Mouse (Mus musculus): ENCODE results near the gene Mrpl21. TPM values are rescaled to one million over a fixed set of nuclear protein-coding genes. Genes with fewer than 3 reads are reported as not detected.

The Mrpl21 gene
- total RNA-seq, 2 experiments from 2014 or later = 55.5 to 67.3 TPM

DNA sequence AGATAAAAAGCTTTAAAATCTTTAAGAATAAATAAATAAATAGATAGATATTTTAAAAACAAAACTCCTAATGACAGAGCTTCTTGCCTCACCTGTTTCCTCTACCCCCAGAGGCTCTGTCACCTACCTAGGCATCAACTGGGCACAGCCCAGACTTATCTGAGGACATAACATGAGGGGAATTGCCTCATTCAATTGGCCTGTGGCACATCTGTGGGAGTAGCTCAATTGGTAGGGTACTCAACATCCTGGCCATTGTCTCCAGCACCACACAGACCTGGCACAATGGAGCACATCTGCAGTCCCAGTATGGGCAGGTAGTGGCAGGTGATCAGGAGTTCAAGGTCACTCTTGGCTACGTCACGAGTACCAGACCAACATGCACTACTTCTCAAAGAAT, 36.6 kb downstream of the Mrpl21 start:
- DNase-seq = no peak
- H3K27ac ChIP-seq = no peak overlapping the region
- intact Hi-C loops (cut with DNase I) = no loop called here
- TF ChIP-seq CTCF (IDR thresholded peaks at IDR 0.05) = no peak
- H3K4me3 ChIP-seq = no peak overlapping the region

DNA sequence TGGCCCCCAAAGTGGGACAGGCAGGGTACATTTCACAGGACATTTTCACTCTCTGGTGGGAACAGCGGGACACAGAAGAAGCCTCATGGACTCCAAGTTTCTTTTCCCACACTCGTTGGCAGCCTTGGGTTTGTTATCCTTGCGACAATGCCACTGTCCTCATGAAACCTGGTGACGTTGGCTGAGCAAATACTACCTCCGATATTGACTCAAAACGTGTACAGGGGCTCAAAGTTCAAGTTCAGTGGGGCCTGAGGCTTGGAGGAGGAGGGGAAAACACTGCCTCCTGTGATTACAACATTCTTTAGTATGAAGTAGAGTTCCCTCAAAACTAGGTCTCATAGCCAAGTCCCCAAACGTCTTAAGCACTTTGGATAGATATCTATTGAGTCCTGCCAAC, 37.4 kb downstream of the Mrpl21 start:
- no peak for TF ChIP-seq CTCF (IDR thresholded peaks at IDR 0.05)
- Histone ChIP-seq H3K27ac (no peak overlapping the region), H3K4me3 (no peak overlapping the region)
- DNase-seq = no peak
- intact Hi-C loops (cut with DNase I) = loop anchor here (5.0 kb wide), 1 partner anchor 37 kb away; no protein-coding TSS in a partner anchor

DNA sequence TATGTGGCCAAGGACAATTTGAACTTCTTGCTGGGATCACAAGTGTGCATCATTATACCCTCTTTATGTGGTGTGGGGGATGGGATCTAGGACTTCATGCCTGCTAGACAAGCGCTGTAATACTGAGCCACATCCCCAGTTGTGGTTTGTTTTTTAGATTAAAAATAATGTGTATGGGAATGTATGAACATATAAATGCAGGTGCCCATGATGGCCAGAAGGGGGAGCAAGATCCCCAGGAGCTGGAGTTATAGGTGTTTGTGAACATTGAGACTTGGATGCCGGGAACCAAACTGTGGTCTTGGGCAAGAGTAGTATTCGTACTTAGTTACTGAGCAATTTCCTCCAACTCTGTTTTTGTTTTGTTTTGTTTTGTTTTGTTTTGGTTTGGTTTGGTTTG, 38.1 kb downstream of the Mrpl21 start:
- Histone ChIP-seq H3K27ac (no peak overlapping the region), H3K4me3 (no peak overlapping the region)
- intact Hi-C loops (cut with DNase I) = loop anchor here (5.0 kb wide), 1 partner anchor 36 kb away; no protein-coding TSS in a partner anchor
- DNase-seq = no peak
- TF ChIP-seq CTCF (IDR thresholded peaks at IDR 0.05) = peak; percentile 74

DNA sequence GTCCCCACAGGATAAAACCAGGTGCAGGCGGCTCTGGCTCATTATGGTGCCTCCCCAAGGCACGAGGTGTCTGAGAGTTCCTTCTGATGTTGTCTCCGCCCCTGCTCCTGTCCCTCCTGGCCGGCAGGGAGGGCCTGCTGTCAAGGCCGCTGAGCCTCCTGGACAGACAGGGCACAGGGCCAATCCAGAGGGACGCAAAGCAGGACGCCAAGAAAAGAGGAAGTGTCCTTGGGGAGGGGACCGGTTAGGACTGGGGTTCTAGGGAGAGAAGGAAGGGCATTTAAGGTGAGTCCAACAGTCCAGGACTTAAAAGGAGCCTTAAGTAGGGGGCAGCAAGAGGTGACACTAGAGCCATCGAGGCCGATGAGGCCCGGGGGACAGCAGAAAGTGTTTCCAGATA, 38.9 kb downstream of the Mrpl21 start:
- peak; percentile 72 for DNase-seq
- H3K27ac ChIP-seq = peak overlapping the region; percentile 92
- intact Hi-C loops (cut with DNase I) = loop anchor here (2.0 to 5.0 kb wide), 2 partner anchors 36 to 39 kb away; partner anchors contain the start of genes Ighmbp2 and Mrpl21
- TF ChIP-seq CTCF (IDR thresholded peaks at IDR 0.05) = no peak
- peak overlapping the region; percentile 75 for H3K4me3 ChIP-seq

DNA sequence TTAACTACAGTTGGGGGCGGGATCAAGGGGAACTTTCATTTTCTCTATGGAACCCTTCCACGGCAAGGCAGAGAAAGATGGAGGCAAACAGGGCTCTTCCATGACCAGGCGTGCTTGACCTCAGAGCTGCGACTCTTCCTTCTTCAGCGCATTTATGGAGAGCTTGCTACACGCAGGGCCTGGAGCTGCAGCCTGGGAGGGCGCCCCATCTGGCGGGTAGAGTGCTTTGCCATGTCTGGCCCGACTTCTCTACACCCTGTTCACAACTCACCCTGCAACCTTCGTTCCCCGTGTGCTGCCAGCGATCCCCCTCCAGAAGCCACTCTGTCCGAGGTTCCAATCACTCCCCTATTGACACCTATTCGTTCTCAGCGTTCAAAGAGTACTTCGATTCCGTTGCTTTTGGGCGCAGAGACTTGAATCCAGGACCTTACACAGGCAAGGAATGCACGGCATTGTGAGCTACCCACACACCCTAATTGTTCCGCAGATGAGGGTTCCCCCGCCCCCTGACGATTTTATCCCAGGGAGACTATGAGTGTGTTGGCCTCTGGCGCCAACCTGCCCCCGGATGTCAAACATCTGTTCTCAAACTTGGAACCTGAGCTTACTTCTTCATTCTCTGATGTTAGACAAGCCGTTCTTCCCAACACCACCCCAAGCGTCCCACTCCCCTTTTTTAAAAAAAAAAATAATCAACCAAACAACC, 39.7 kb downstream of the Mrpl21 start, which contains the start of gene Cpt1a:
Gene Cpt1a, plus strand, starts transcription at position 74 of the 709 bp plus-strand sequence.
- H3K4me3 ChIP-seq = peak within 1 kb of the TSS; percentile 75
- TF ChIP-seq CTCF (IDR thresholded peaks at IDR 0.05) = peak; percentile 61
- peak; percentile 70 for DNase-seq
- intact Hi-C loops (cut with DNase I) = loop anchor here (2.0 to 5.0 kb wide), 2 partner anchors 35 to 40 kb away; partner anchors contain the start of genes Ighmbp2 and Mrpl21
- peak within 1 kb of the TSS; percentile 92 for H3K27ac ChIP-seq

DNA sequence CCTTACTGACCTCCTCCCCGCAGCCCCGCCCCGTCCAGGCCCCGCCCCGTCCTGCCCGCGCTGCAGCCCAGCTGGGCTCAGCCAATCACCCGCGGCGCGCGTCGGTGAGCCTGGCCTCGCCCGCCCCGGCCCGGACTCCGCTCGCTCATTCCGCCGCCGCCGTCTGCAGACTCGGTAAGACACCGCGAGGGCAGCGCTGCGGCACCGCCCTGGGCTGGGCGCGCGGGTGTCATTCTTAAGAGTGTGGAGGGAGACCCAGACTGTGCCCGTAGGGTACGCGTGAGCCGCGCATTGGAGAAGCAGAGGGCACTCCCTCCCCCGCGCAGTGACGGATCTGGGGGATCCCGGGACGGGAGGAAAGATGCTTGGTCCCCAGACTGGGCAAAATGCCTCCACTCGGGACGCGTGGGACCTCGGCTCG, 40.5 kb downstream of the Mrpl21 start:
- Histone ChIP-seq H3K27ac (peak overlapping the region; percentile 92), H3K4me3 (peak overlapping the region; percentile 75)
- peak; percentile 94 for DNase-seq
- no peak for TF ChIP-seq CTCF (IDR thresholded peaks at IDR 0.05)
- intact Hi-C loops (cut with DNase I) = loop anchor here (2.0 to 5.0 kb wide), 2 partner anchors 34 to 40 kb away; partner anchors contain the start of genes Ighmbp2 and Mrpl21

DNA sequence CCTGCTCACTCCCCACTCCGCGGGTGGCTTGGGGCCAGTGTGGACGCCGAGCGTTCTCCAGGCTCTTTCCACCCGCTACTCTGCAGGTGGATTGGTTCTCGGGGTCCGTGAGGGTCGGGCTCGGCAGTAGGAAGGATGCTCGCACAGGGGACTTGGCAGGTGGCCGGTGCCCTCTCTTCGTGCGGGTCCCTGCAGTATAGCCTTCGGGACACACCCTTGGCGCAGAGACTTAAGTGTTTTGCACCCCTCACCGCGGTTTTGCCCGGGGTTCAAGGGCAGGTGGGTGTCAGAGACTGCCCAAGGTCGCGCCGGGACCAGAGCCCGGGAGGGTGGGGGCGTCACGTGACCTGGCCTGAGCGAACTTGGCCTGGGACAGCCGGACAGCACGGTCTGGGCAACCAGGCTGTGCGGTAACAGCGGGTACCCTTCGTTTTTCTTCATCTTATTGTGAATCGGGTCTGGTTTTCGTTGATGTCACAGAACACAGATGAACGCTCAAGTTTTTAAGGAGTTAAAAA, 41.1 kb downstream of the Mrpl21 start:
- DNase-seq = peak; percentile 88
- H3K4me3 ChIP-seq = peak overlapping the region; percentile 75
- intact Hi-C loops (cut with DNase I) = loop anchor here (2.0 to 5.0 kb wide), 3 partner anchors 33 to 125 kb away; partner anchors contain the start of genes Ighmbp2 and Mrpl21
- no peak for TF ChIP-seq CTCF (IDR thresholded peaks at IDR 0.05)
- peak overlapping the region; percentile 92 for H3K27ac ChIP-seq

DNA sequence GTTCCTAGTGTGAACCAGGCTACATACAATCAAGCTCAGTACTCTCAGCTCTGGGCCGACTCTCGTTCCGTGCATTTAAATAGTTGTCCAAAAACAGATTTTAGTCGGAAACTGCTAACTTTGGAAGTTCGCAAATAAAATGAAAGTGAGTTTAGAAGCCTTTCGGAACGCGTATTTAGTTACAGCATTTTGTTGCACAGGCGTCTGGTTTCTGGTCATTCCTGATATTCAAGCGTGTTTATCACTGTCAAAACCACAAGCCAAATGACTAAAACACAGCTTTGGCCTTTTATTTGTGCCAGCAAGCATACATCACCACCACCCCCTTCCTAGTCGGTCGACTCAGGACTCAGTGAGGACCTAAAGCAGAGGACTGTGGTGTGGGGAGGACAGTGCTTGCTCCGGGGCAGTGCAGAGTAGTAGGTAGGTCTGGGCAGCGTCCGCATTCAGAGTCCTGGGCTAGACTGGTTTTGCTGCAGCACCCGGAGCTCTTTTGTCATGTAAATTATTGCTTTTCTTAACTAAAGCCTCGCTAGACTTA, 41.6 kb downstream of the Mrpl21 start:
- DNase-seq = no peak
- H3K4me3 ChIP-seq = peak overlapping the region; percentile 75
- no peak for TF ChIP-seq CTCF (IDR thresholded peaks at IDR 0.05)
- intact Hi-C loops (cut with DNase I) = loop anchor here (2.0 to 5.0 kb wide), 2 partner anchors 33 to 124 kb away; no protein-coding TSS in a partner anchor
- H3K27ac ChIP-seq = peak overlapping the region; percentile 92

DNA sequence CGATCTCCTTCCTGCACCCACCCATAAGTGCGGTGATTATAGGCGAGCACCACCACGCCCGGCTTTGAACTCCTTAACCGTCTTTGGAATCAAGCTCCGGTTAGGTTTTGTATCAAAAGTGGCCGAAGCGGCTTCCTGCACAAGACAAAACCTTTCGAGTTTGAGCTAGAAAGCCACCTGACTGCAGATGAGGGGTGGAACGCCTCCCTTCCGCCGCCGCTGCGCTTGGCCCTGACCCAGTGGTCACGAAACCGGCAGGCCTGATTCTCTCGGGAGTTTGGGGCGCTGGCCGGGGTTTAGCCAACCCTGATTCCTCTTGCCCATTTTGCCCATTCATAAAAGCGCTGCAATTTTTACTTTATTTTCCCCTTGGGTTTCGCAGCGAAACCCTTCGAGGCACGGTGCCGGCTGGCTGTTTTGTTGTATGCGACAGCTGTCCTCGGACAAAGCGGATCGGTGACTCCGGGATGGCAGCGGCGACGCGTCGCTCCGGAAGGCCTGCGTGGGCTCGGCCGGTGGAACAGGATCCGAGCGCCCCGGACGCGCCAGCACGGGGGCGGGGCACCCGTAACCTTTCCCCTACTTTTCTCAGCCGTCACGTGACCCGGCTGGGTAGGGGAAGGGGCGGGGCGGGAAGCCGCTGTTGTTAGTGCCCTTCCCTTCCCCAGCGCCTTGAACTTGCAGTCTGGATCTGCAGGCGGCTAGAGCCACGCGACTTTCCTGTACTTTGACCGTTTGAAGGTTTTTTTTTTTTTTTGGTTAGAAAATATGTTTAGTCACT, 42.4 kb downstream of the Mrpl21 start:
- TF ChIP-seq CTCF (IDR thresholded peaks at IDR 0.05) = no peak
- intact Hi-C loops (cut with DNase I) = loop anchor here (2.0 to 5.0 kb wide), 2 partner anchors 32 to 124 kb away; no protein-coding TSS in a partner anchor
- peak; percentile 96 for DNase-seq
- Histone ChIP-seq H3K27ac (peak overlapping the region; percentile 92), H3K4me3 (peak overlapping the region; percentile 75)

DNA sequence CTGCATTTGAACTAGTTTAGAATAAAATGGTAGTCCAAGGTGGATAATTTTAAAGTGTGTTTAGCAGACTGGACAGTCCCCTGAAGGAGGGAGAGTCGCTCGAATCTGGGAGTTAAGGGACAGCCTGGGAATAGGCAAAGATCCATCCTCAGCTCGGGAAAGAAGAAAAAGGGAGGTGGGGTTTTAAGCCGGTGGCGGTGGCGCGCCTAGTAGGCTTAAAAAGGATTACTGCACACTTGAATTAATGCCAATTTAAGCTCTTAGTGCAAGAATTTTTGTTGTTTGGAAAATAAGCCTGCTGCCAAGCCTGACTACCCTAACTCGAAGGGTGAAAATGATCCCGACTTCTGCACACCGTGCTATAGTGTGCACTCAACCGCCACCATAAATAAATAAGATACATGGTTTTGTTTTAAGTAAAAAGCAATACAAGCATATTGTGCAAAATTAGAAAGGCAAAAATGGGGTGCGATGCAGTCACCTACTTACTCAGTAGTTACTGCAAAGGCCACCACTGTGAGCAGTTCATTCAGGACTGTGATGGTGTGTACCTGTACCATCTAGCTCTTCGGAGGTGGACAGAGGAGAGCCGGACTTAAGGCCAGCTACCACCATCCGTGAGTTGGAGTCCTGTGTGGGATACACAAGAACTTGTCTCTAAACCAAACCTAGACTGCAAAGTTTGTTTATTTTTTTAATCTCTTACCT, 43.2 kb downstream of the Mrpl21 start:
- no peak for DNase-seq
- peak overlapping the region; percentile 75 for H3K4me3 ChIP-seq
- no peak for TF ChIP-seq CTCF (IDR thresholded peaks at IDR 0.05)
- peak overlapping the region; percentile 92 for H3K27ac ChIP-seq
- intact Hi-C loops (cut with DNase I) = loop anchor here (2.0 kb wide), 1 partner anchor 123 kb away; no protein-coding TSS in a partner anchor

DNA sequence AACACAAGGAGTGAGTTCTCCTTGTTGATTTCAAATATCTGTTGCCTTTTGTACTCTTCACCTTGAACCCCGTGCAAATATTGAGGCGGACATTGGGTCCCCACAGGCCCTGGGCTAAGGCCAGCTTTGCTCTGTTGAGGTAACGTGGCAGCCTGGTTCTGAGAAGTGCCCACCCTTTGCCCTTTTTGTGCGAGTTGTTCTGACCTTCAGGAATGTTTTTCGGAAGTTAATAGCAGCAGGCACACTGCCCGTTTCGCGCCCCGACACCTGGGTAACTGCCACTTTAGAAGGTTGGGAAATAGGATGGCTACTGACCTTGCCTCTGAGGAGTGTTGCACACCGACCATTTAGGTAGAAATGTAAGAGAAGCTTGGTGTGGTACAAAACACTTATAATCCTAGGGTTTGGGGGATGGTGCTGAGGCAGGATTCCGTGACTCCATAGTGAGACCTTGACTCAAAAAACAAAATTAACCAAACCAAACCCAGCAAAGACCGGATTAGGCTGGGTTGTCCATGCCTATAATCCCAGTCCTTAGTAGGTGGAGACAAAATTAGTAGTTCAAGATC, 43.9 kb downstream of the Mrpl21 start:
- H3K4me3 ChIP-seq = no peak overlapping the region; the same call in 1 of the 2 replicates
- intact Hi-C loops (cut with DNase I) = no loop called here
- peak overlapping the region; percentile 92 for H3K27ac ChIP-seq
- no peak for DNase-seq
- TF ChIP-seq CTCF (IDR thresholded peaks at IDR 0.05) = no peak
